Mouse (Mus musculus) intestine, embryonic 14.5 days (tissue): ENCODE measurements around the gene Hint2. TPM values are rescaled to one million over a fixed set of nuclear protein-coding genes. Genes with fewer than 3 reads are reported as not detected.

Experiments
- ATAC-seq: fragments of 200-750 bp; cut with Nextera tagmentation; replicated peaks from 2 replicates; pipeline ENCODE4 v1.8.0; 2017; ENCODE audit warnings: low read depth, moderate number of reproducible peaks, moderate TSS enrichment, moderate library complexity; ENCODE audit not compliant: low FRiP score, low TSS enrichment
- DNase-seq: peaks from one replicate; pipeline ENCODE4 v3.0.0-alpha.2; 2018; ENCODE audit warnings: low spot score
- H3K27ac ChIP-seq: fragments of 300-500 bp; sonication (generic); 2 replicates; pipeline ENCODE4 v1.5.1; 2014; ENCODE audit warnings: low read depth, mild to moderate bottlenecking, control low read depth
- H3K27me3 ChIP-seq: fragments of 300-500 bp; sonication (generic); replicated peaks from 2 replicates; pipeline ENCODE4 v1.6.1; 2014; ENCODE audit warnings: low read length, control low read depth; ENCODE audit not compliant: control insufficient read depth, insufficient read depth
- H3K36me3 ChIP-seq: fragments of 300-500 bp; sonication (generic); 2 replicates; pipeline ENCODE4 v1.6.1; 2014; ENCODE audit warnings: low read length, control low read depth; ENCODE audit not compliant: control insufficient read depth, insufficient read depth
- H3K4me1 ChIP-seq: fragments of 300-500 bp; sonication (generic); replicated peaks from 2 replicates; pipeline ENCODE4 v1.6.1; 2014; ENCODE audit warnings: low read length, control low read depth, mixed read lengths; ENCODE audit not compliant: control insufficient read depth, insufficient read depth
- H3K4me2 ChIP-seq: fragments of 300-500 bp; sonication (generic); 2 replicates; pipeline ENCODE4 v1.6.1; 2014; ENCODE audit warnings: low read length
- H3K4me3 ChIP-seq: fragments of 300-500 bp; sonication (generic); 2 replicates; pipeline ENCODE4 v1.5.1; 2014; ENCODE audit warnings: low read depth, low read length, control low read depth, mixed read lengths
- H3K9ac ChIP-seq: fragments of 300-500 bp; sonication (generic); 2 replicates; pipeline ENCODE4 v1.6.1; 2014; ENCODE audit warnings: mild to moderate bottlenecking, low read length
- H3K9me3 ChIP-seq: fragments of 300-500 bp; sonication (generic); 2 replicates; pipeline ENCODE4 v1.6.1; 2016; ENCODE audit warnings: low read length, control low read depth; ENCODE audit not compliant: control insufficient read depth
- WGBS: fragments of 180-500 bp; shearing (Covaris S2); extraction: QIAGEN DNeasy Blood & Tissue Kit; methylation state at CpG from one replicate; pipeline ENCODE4 v1.1.7; 2014; 5-methylcytosine and 5-hydroxymethylcytosine counted together
- polyA plus RNA-seq: library from polyadenylated mRNA; unstranded; fragments of >200 nt; fragmentation: Nextera tagmentation; extraction: Ambion mirVana; gene quantifications from 2 replicates; pipeline ENCODE4 v1.2.1, GENCODE M21; 2014

The Hint2 gene
- polyA plus RNA-seq, 1 experiment from 2014 or later = 115 TPM

DNA sequence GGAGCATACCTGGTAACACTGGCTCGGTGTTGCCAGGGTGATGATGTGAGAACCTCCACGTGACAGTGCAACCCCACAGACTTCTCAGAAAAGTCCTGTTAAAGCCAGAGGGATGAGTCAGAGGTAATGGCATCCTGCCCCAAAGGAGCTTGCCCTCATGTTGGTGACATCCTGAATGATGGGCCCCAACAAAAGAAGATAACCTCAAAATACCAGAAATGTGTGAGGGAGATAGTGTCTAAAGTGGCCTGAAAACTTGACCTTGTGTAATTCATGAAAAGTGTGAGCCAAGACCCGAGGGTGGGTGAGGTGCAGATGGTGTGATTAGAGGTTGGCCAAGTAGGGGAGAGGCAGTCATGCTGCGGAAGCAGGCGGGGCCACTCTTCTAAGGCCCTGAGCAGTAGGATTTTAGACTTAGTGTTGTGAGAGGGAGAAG is 37.6 kb upstream of the Hint2 start:
- WGBS = 66% methylated on average over 5 of the region's 5 CpGs
- Histone ChIP-seq H3K36me3 (peaks cover 8% of the 10 kb centered on the region), H3K4me2 (no peak overlapping the region), H3K9ac (no peak overlapping the region), H3K4me3 (no peak overlapping the region), H3K27ac (no peak overlapping the region), H3K9me3 (no peaks in the 10 kb centered on the region), H3K4me1 (no peaks in the 10 kb centered on the region), H3K27me3 (no peaks in the 10 kb centered on the region)
- ATAC-seq = no peak
- DNase-seq = no peak

- Histone ChIP-seq H3K4me3 (no peak overlapping the region), H3K4me1 (no peaks in the 10 kb centered on the region), H3K9ac (no peak overlapping the region), H3K27ac (no peak overlapping the region), H3K27me3 (no peaks in the 10 kb centered on the region), H3K36me3 (peaks cover 24% of the 10 kb centered on the region), H3K4me2 (no peak overlapping the region), H3K9me3 (no peaks in the 10 kb centered on the region)
- DNase-seq = no peak
- 79% methylated on average over 5 of the region's 5 CpGs for WGBS
- ATAC-seq = no peak
Observed at GRCm38 (mm10) chr4:43691026-43691425, 34.8 kb upstream of the Hint2 start.

- peaks cover 31% of the 10 kb centered on the region for H3K36me3 ChIP-seq
- 94% methylated on average over 17 of the region's 17 CpGs for WGBS
Observed at GRCm38 (mm10) chr4:43690021-43690420, 33.8 kb upstream of the Hint2 start.

GRCm38 (mm10) chr4:43679416-43680043 is 23.3 kb upstream of the Hint2 start:
- H3K27me3 ChIP-seq = no peaks in the 10 kb centered on the region
- H3K4me2 ChIP-seq = no peak overlapping the region
- no peak overlapping the region for H3K4me3 ChIP-seq
- no peaks in the 10 kb centered on the region for H3K4me1 ChIP-seq
- 87% methylated on average over 7 of the region's 7 CpGs for WGBS
- H3K9ac ChIP-seq = no peak overlapping the region
- DNase-seq (no peak), ATAC-seq (no peak)
- no peaks in the 10 kb centered on the region for H3K9me3 ChIP-seq
- H3K27ac ChIP-seq = no peak overlapping the region
- 0 out of 2 replicates have a peak, but pooled peaks cover 6% of the 10 kb centered on the region for H3K36me3 ChIP-seq

More at GRCm38 (mm10) chr4:43690021-43690420, 33.8 kb upstream of the Hint2 start:
- Histone ChIP-seq H3K9me3 (no peaks in the 10 kb centered on the region), H3K4me3 (no peak overlapping the region), H3K4me1 (no peaks in the 10 kb centered on the region), H3K9ac (no peak overlapping the region), H3K27ac (no peak overlapping the region), H3K4me2 (no peak overlapping the region), H3K27me3 (no peaks in the 10 kb centered on the region)
- DNase-seq = no peak
- ATAC-seq = no peak

DNA sequence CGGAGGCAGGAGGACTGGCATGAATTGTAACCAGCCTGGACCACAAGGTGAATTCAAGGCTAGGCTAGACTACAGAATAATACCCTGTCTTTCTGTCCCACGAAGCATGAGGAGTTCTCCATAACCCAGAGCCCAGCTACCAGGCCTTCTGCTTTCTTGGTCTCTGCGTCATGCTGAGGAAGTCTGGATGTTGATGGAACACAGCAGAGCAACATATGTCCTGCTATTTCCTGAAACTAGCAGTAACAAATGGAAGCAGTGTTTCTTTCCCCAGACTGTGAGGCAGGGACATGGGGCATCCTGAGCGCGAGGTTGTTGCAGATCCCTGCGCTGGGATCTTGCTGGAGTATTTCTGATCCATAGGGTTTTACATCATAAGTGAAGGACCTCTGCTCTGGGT is 22.3 kb upstream of the Hint2 start:
- 87% methylated on average over 6 of the region's 6 CpGs for WGBS
- Histone ChIP-seq H3K9ac (no peak overlapping the region), H3K4me2 (no peak overlapping the region), H3K27me3 (no peaks in the 10 kb centered on the region), H3K36me3 (0 out of 2 replicates have a peak, but pooled peaks cover 6% of the 10 kb centered on the region), H3K4me3 (no peak overlapping the region), H3K4me1 (no peaks in the 10 kb centered on the region), H3K9me3 (no peaks in the 10 kb centered on the region), H3K27ac (no peak overlapping the region)
- DNase-seq (no peak), ATAC-seq (no peak)

- WGBS = 72% methylated on average over 4 of the region's 4 CpGs
- no peaks in the 10 kb centered on the region for H3K27me3 ChIP-seq
Observed at GRCm38 (mm10) chr4:43675608-43676007, 19.3 kb upstream of the Hint2 start.

DNA sequence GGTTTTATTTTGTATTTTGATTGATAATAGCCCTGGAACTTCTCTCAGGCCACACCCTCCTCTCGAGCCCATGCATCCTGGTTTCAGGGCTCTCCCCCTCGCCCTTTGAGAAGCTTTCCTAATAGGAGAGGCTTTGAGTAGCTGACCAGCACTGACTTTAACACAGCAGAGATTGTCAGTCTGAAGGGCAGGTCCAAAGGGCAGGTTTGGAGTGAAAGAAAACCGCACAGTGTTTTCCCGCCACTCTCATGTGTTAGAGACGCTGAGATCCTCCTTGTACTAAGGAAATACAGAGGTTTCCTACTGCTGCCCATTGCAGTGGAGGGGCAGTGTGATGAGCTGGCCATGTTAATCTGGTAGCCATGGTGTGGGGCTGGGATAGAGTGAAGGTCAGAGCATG is 18.7 kb upstream of the Hint2 start:
- 73% methylated on average over 5 of the region's 5 CpGs for WGBS
- peaks cover 7% of the 10 kb centered on the region for H3K4me1 ChIP-seq
- H3K27ac ChIP-seq = no peak overlapping the region
- no peaks in the 10 kb centered on the region for H3K9me3 ChIP-seq
- ATAC-seq (no peak), DNase-seq (no peak)
- H3K4me2 ChIP-seq = no peak overlapping the region
- no peak overlapping the region for H3K9ac ChIP-seq
- 0 out of 2 replicates have a peak, but pooled peaks cover 6% of the 10 kb centered on the region for H3K36me3 ChIP-seq
- H3K27me3 ChIP-seq = no peaks in the 10 kb centered on the region
- no peak overlapping the region for H3K4me3 ChIP-seq

More at GRCm38 (mm10) chr4:43675608-43676007, 19.3 kb upstream of the Hint2 start:
- Histone ChIP-seq H3K9me3 (no peaks in the 10 kb centered on the region), H3K9ac (no peak overlapping the region), H3K36me3 (0 out of 2 replicates have a peak, but pooled peaks cover 6% of the 10 kb centered on the region), H3K4me2 (no peak overlapping the region), H3K4me3 (no peak overlapping the region), H3K4me1 (0 out of 2 replicates have a peak, but pooled peaks cover 2% of the 10 kb centered on the region), H3K27ac (no peak overlapping the region)
- ATAC-seq = no peak
- no peak for DNase-seq

DNA sequence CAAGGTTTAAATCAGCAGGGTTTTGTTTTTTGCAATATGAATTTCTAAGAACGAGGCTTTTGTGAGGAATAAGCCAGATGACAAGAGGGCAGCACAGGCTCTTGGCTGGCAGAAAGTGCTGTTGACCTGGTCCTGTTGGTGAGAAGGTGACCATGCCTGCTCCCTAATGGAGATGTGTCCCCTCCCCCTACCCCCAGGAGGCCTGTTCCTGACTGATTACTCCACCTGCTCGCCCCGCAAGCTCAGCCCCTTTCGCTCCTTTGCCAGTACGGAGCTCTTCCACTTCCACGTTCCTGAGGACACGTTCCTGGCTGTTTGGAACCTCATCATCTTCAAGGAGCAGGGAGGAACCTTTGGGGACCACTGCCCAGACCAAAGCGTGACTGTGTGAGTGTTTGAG is 17.4 kb upstream of the Hint2 start:
- Histone ChIP-seq H3K9me3 (no peaks in the 10 kb centered on the region), H3K4me3 (no peak overlapping the region), H3K4me1 (peaks cover 11% of the 10 kb centered on the region), H3K27me3 (no peaks in the 10 kb centered on the region), H3K36me3 (0 out of 2 replicates have a peak, but pooled peaks cover 6% of the 10 kb centered on the region), H3K9ac (no peak overlapping the region), H3K27ac (no peak overlapping the region), H3K4me2 (no peak overlapping the region)
- whole genome bisulfite sequencing = 77% methylated on average over 8 of the region's 8 CpGs
- no peak for DNase-seq
- ATAC-seq = no peak

GRCm38 (mm10) chr4:43672070-43672469 is 15.8 kb upstream of the Hint2 start:
- H3K9ac ChIP-seq = no peak overlapping the region
- H3K4me3 ChIP-seq = no peak overlapping the region
- ATAC-seq = no peak
- H3K27me3 ChIP-seq = no peaks in the 10 kb centered on the region
- no peaks in the 10 kb centered on the region for H3K9me3 ChIP-seq
- H3K4me1 ChIP-seq = peaks cover 11% of the 10 kb centered on the region
- no peaks in the 10 kb centered on the region for H3K36me3 ChIP-seq
- H3K4me2 ChIP-seq = no peak overlapping the region
- WGBS = 9% methylated on average over 2 of the region's 2 CpGs
- DNase-seq = peak; percentile 94
- H3K27ac ChIP-seq = no peak overlapping the region
